Mouse (Mus musculus) CH12F3 (cell line): ENCODE results near the gene Gm3373.
"Not testable (repeated sequence)": the region's sequence is repeated elsewhere in the genome, so short reads cannot be mapped to it uniquely, and the experiment has no call there.

Experiments used
- in situ Hi-C: fragments of 300-500 bp; cut with MboI; formaldehyde crosslinking; loops from 2 replicates; pipeline ENCODE4 v1.14.3; 2020; ENCODE audit warnings: low sequenced_read_pairs

The Gm3373 gene

GRCm38 (mm10) chr14:5741477-5741876, at the start of gene Gm3373:
Gm3373 (minus strand) TSS chr14:5741577.
- in situ Hi-C loops = not testable (repeated sequence)

GRCm38 (mm10) chr14:5687357-5687756, 54.0 kb downstream of the Gm3373 start, which contains the start of gene Gm9603:
Gm9603 (minus strand) TSS chr14:5687457.
- in situ Hi-C loops = not testable (repeated sequence)
